Mouse (Mus musculus) olfactory bulb, adult 2 months (tissue): ENCODE data around the gene Kank2. TPM values are rescaled to one million over a fixed set of nuclear protein-coding genes. Genes with fewer than 3 reads are reported as not detected.
A peak's percentile ranks its signal among the peaks of the same experiment; 100 is the strongest.

Source experiments
- H3K27ac ChIP-seq: fragments of 200-500 bp; 2 replicates; pipeline ENCODE4 v1.5.1; 2012; ENCODE audit warnings: low read depth, low read length; ENCODE audit not compliant: insufficient read depth
- H3K4me1 ChIP-seq: fragments of 200-500 bp; 2 replicates; pipeline ENCODE4 v1.6.1; 2012; ENCODE audit warnings: low read length; ENCODE audit not compliant: control insufficient read depth, insufficient read depth
- H3K4me3 ChIP-seq: fragments of 200-500 bp; 2 replicates; pipeline ENCODE4 v1.5.1; 2012; ENCODE audit warnings: mild to moderate bottlenecking, low read depth, low read length, moderate library complexity; ENCODE audit not compliant: insufficient read depth
- CTCF ChIP-seq: fragments of 200-500 bp; IDR thresholded peaks from 2 replicates; pipeline ENCODE4 v1.5.1; 2012; ENCODE audit warnings: low read depth, mild to moderate bottlenecking, low read length, moderate library complexity; ENCODE audit not compliant: insufficient read depth
- POLR2A ChIP-seq: fragments of 200-500 bp; IDR thresholded peaks from 2 replicates; pipeline ENCODE4 v1.6.1; 2012; ENCODE audit warnings: mild to moderate bottlenecking, low read depth, low read length, moderate library complexity; ENCODE audit not compliant: insufficient read depth
- WGBS: fragments of 180-500 bp; shearing (Covaris S2); methylation state at CpG from one replicate; pipeline ENCODE4 v1.1.7; 2018; 5-methylcytosine and 5-hydroxymethylcytosine counted together
- polyA plus RNA-seq: library from polyadenylated mRNA; stranded (reverse); fragments of >200 nt; gene quantifications from 2 replicates; pipeline ENCODE4 v1.2.4, GENCODE M21; 2012; ENCODE audit warnings: low replicate concordance; ENCODE audit not compliant: missing spikeins, insufficient read depth, insufficient read length

The Kank2 gene
- not detected in 2 replicates for polyA plus RNA-seq

GRCm38 (mm10) chr9:21798345-21799009 lies at the start of gene Kank2:
Gene Kank2, minus strand, starts transcription at chr9:21798744.
- Histone ChIP-seq H3K4me3 (peak within 1 kb of the TSS; percentile 58), H3K4me1 (peaks cover 12% of the 10 kb centered on the region; the same call in 1 of the 2 replicates), H3K27ac (no peak within 1 kb of the TSS)
- under 1% methylated on average over 52 of the region's 52 CpGs for WGBS
- no peak for TF ChIP-seq CTCF
- no peak; the same call in 1 of the 2 replicates for TF ChIP-seq POLR2A

DNA sequence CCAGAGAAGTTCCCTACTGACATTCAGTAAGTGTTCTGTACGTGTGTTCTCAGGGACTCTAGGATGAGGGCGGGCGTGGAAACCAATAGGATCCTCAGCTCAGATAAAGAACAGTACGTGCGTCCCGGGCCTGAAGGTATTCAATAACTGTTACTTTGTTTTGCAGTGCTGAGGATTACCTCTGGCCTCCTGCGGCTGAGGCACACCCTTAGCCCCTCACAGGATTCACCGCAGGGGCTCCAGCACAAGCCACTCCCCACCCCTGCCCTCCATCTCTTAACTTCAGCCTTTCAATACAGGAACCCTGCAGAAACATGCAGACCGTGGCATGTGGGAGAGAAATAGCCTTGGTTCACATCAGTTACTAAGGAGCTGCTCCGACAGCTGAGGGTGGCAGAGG lies 49.4 kb upstream of the Kank2 start:
- Histone ChIP-seq H3K4me1 (peaks cover 12% of the 10 kb centered on the region), H3K4me3 (no peak overlapping the region), H3K27ac (no peak overlapping the region)
- no peak for TF ChIP-seq POLR2A
- TF ChIP-seq CTCF, result no peak
- 62% methylated on average over 10 of the region's 10 CpGs for WGBS

DNA sequence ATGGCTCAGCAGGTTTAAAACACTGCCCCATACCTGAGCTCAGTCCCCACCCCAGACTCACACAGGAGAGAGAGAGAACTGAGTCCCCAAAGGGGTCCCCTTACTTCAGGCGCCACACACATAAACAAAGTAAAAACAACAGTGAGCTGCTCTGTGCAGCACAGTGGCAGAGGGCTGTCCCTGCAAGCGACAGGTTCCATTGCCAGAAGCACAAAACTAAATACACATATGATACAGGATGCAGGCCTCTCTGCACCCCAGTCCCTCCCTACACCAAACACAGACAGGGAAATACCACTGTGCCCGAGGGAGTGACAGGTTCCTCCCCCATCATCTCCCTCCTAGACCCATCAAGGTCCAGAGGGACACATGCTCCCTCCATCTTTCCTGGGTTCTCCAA lies 48.9 kb upstream of the Kank2 start:
- H3K4me1 ChIP-seq, result peaks cover 12% of the 10 kb centered on the region
- no peak overlapping the region for H3K4me3 ChIP-seq
- no peak for TF ChIP-seq POLR2A
- no peak for TF ChIP-seq CTCF
- 54% methylated on average over 3 of the region's 3 CpGs for WGBS
- no peak overlapping the region for H3K27ac ChIP-seq

DNA sequence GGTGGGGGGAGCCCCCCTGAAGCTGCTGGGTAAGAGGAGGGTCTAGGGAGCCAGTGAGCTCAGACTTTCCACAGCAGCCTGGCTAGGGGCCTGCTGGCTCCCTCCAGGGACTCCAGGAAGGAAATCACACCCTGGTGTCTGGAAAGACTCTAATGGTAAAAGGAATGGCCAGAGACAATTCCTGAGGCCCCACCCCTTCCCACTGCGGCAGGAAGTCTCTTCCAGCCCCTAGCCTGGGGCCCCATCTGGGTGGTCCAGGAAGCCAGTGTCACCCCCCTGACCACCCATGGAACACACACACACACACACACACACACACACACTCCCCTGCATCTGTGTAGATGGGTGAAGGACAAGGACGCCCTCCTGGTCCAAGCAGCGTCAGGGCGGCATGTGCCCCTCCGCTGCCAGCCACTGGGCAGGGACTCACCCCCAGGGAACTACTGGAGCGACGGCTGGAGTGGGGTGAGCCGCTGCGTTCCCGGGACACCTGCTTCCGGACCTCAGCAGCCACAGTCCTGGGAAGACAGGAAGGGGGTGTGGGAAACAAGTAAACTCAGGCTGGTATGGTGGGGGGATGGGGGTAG lies 48.3 kb upstream of the Kank2 start:
- H3K4me1 ChIP-seq, result peaks cover 14% of the 10 kb centered on the region
- H3K27ac ChIP-seq, result no peak overlapping the region
- WGBS, result 36% methylated on average over 11 of the region's 11 CpGs
- no peak for TF ChIP-seq POLR2A
- no peak for TF ChIP-seq CTCF
- H3K4me3 ChIP-seq, result no peak overlapping the region

DNA sequence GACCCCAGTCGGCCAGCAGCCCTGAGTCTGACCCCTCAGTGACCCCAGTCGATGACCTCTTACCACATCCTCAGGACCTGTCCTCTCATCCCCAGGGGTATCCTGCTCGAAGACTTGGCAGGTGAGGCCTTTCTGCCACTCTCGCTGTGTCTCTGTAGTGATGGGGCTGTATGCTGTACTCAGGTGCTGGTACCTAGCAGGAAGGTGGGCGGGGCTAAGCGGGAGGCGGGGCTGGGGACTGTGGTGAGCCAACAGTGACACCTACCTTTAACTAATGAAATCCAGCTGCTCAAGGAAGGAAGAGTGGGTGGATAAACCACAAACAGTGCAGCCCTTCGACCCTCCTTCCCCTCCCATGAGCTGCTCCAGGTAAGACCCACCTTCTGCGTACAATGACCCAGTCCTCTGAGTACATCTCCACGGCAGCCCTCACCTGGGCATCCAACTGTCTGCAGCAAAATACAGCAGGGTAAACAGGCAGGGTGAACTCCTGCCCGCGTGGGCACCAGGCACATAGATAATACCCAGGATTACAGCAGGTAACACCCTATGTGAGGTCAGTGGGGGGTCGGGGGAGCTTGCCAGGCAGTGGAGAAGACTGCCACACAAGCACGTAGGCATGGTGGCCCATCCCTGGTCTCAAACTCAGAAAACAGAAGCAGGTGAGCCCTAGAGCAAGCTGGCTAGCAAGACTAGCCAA lies 47.0 kb upstream of the Kank2 start:
- Histone ChIP-seq H3K4me1 (peaks cover 14% of the 10 kb centered on the region), H3K27ac (no peak overlapping the region), H3K4me3 (no peak overlapping the region)
- 65% methylated on average over 14 of the region's 14 CpGs for WGBS
- no peak for TF ChIP-seq CTCF
- no peak for TF ChIP-seq POLR2A

GRCm38 (mm10) chr9:21843086-21843485 lies 44.5 kb upstream of the Kank2 start:
- H3K27ac ChIP-seq, result no peak overlapping the region
- H3K4me1 ChIP-seq, result peaks cover 14% of the 10 kb centered on the region
- no peak overlapping the region for H3K4me3 ChIP-seq
- no peak for TF ChIP-seq POLR2A
- no peak for TF ChIP-seq CTCF
- WGBS, result 41% methylated on average over 6 of the region's 6 CpGs

DNA sequence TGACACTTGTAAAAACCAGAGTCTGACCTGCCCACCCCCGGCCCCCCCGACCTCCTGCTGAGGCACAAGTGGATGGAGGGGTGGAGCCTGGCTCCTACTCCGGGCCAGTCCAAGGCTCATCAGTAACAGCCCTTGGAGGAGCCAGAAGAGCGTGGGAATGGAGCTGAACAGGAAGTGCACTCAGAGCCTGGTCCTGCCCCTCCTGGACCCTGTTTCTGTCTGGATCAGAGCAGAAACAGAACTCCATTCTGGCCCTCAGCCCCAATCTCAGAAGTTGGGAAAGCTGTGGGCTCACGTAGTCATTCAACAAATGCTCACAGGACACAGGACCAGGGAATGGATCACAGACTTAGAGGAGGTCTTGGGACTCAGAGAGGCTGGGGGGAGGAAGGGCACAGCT lies 43.8 kb upstream of the Kank2 start:
- H3K27ac ChIP-seq, result no peak overlapping the region
- peaks cover 10% of the 10 kb centered on the region for H3K4me1 ChIP-seq
- WGBS, result 55% methylated on average over 5 of the region's 5 CpGs
- no peak overlapping the region for H3K4me3 ChIP-seq
- TF ChIP-seq CTCF (no peak), POLR2A (no peak)

DNA sequence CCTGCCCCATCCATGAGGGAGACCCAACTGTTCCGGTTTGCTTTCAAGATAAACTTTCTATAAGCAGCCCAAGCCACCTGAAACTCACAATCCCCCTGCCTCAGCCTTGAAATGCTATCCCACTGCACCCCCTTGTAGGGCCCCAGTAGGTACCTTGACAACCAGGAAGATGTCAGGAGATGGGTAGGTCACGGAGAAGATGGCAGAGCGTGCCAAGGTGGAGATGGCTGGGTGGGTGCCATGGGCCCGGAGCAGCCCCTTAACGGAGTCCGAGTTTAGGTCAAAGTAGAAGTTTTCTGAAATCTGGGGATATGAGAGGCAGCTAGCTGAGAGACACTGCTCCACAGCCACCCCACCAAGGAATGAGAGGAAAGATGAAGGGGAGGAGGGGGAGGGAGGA lies 42.8 kb upstream of the Kank2 start:
- H3K4me1 ChIP-seq, result peaks cover 7% of the 10 kb centered on the region
- WGBS, result 95% methylated on average over 6 of the region's 6 CpGs
- H3K4me3 ChIP-seq, result no peak overlapping the region
- H3K27ac ChIP-seq, result no peak overlapping the region
- TF ChIP-seq POLR2A (no peak), CTCF (no peak)

GRCm38 (mm10) chr9:21840115-21840787 lies 41.7 kb upstream of the Kank2 start:
- no peak overlapping the region for H3K27ac ChIP-seq
- no peak overlapping the region for H3K4me3 ChIP-seq
- TF ChIP-seq CTCF, result peak; percentile 22; the same call in 1 of the 2 replicates
- no peak for TF ChIP-seq POLR2A
- 54% methylated on average over 8 of the region's 8 CpGs for WGBS
- H3K4me1 ChIP-seq, result peaks cover 7% of the 10 kb centered on the region
